In genomic region chr17:70521058-70521851, GRCm38 (mm10) we compare ENCODE assay signal across 10 mouse cellular contexts.
DNase-seq lines count a peak whose midpoint lies in the region; ATAC-seq and TF ChIP-seq lines count a peak whose summit lies in the region.
"Had no signal": no experiment of that assay in that cellular context is flagged by ENCODE, and none has a peak within 500 bp of the region (broad histone marks: within the 10 kb centered on the region; RNA-seq: fewer than 3 reads in every experiment).

No protein-coding gene starts in this region.

- H3K36me3 ChIP-seq in intestine, embryonic 14.5 days (ENCODE audit: control insufficient read depth, insufficient read depth, low read length) = no peaks in the 10 kb centered on the region
- no peaks in the 10 kb centered on the region for H3K36me3 ChIP-seq in intestine, postnatal 0 days (ENCODE audit: control insufficient read depth, insufficient read depth)
- H3K36me3 ChIP-seq in stomach, embryonic 14.5 days (ENCODE audit: control insufficient read depth, insufficient read depth, low read length) = no peaks in the 10 kb centered on the region
- H3K36me3 ChIP-seq in stomach, postnatal 0 days (ENCODE audit: control insufficient read depth, insufficient read depth, low read length) = no peaks in the 10 kb centered on the region

- H3K27ac ChIP-seq in intestine, embryonic 14.5 days (ENCODE audit: low read depth) = no peak overlapping the region
- no peak overlapping the region for H3K27ac ChIP-seq in intestine, postnatal 0 days (ENCODE audit: low read depth, low read length)
- no peak overlapping the region for H3K27ac ChIP-seq in stomach, embryonic 14.5 days (ENCODE audit: low read length)
- no peak overlapping the region for H3K27ac ChIP-seq in stomach, postnatal 0 days (replicated peaks)

- no peak for TF ChIP-seq CTCF in intestine, postnatal 0 days (IDR thresholded peaks at IDR 0.05; ENCODE audit: low read depth)
- TF ChIP-seq CTCF in stomach, postnatal 0 days (IDR thresholded peaks at IDR 0.05; ENCODE audit: low read depth) = no peak

- H3K4me1 ChIP-seq in intestine, embryonic 14.5 days (replicated peaks; ENCODE audit: control insufficient read depth, insufficient read depth, low read length) = no peaks in the 10 kb centered on the region
- H3K4me1 ChIP-seq in intestine, postnatal 0 days (replicated peaks; ENCODE audit: control insufficient read depth, insufficient read depth, low read length) = no peaks in the 10 kb centered on the region
- H3K4me1 ChIP-seq in stomach, embryonic 14.5 days (ENCODE audit: control insufficient read depth, insufficient read depth, low read length) = no peaks in the 10 kb centered on the region
- no peaks in the 10 kb centered on the region for H3K4me1 ChIP-seq in stomach, postnatal 0 days (replicated peaks; ENCODE audit: control insufficient read depth, insufficient read depth)

- H3K4me3 ChIP-seq in intestine, embryonic 14.5 days (ENCODE audit: low read depth, low read length) = no peak overlapping the region
- H3K4me3 ChIP-seq in intestine, postnatal 0 days (ENCODE audit: low read depth, low read length) = no peak overlapping the region
- H3K4me3 ChIP-seq in stomach, embryonic 14.5 days (ENCODE audit: low read depth, low read length) = no peak overlapping the region
- H3K4me3 ChIP-seq in stomach, postnatal 0 days (ENCODE audit: low read depth, low read length) = no peak overlapping the region

- H3K9ac ChIP-seq in intestine, embryonic 14.5 days (ENCODE audit: low read length) = no peak overlapping the region
- H3K9ac ChIP-seq in intestine, postnatal 0 days (ENCODE audit: low read depth, low read length) = no peak overlapping the region
- H3K9ac ChIP-seq in stomach, embryonic 14.5 days (replicated peaks; ENCODE audit: low read depth, low read length) = no peak overlapping the region
- no peak overlapping the region for H3K9ac ChIP-seq in stomach, postnatal 0 days (ENCODE audit: low read length)

- ATAC-seq in cerebellum, adult (ENCODE audit: insufficient number of reproducible peaks, low FRiP score, low TSS enrichment) = no peak
- no peak for ATAC-seq in intestine, embryonic 14.5 days (replicated peaks; ENCODE audit: low FRiP score, low TSS enrichment, low read depth)
- no peak for ATAC-seq in intestine, postnatal 0 days
- ATAC-seq in stomach, embryonic 14.5 days (ENCODE audit: insufficient number of reproducible peaks, insufficient read depth, low FRiP score, low read depth) = no peak
- no peak for ATAC-seq in stomach, postnatal 0 days (ENCODE audit: low FRiP score, low TSS enrichment)
- no peak for ATAC-seq in frontal cortex, adult (ENCODE audit: low TSS enrichment)
- ATAC-seq in inflammation-experienced regulatory T-cells, adult 6 months = no peak

- peak overlapping the region; percentile 30 for H3K4me2 ChIP-seq in intestine, embryonic 14.5 days (ENCODE audit: low read length)
- H3K4me2 ChIP-seq in intestine, postnatal 0 days (replicated peaks; ENCODE audit: low read depth) = no peak overlapping the region
- H3K4me2 ChIP-seq in stomach, embryonic 14.5 days (replicated peaks; ENCODE audit: low read depth, low read length) = peak overlapping the region; percentile 32
- H3K4me2 ChIP-seq in stomach, postnatal 0 days (replicated peaks; ENCODE audit: low read depth) = no peak overlapping the region; the same call in 1 of the 2 replicates

- no peaks in the 10 kb centered on the region for H3K9me3 ChIP-seq in intestine, embryonic 14.5 days (ENCODE audit: control insufficient read depth, low read length)
- no peaks in the 10 kb centered on the region for H3K9me3 ChIP-seq in intestine, postnatal 0 days (ENCODE audit: control insufficient read depth)
- no peaks in the 10 kb centered on the region for H3K9me3 ChIP-seq in stomach, embryonic 14.5 days (ENCODE audit: control insufficient read depth, low read depth, low read length)
- no peaks in the 10 kb centered on the region for H3K9me3 ChIP-seq in stomach, postnatal 0 days (ENCODE audit: control insufficient read depth, low read length)

- H3K27me3 ChIP-seq in intestine, embryonic 14.5 days (replicated peaks; ENCODE audit: control insufficient read depth, insufficient read depth, low read length) = no peaks in the 10 kb centered on the region
- no peaks in the 10 kb centered on the region for H3K27me3 ChIP-seq in intestine, postnatal 0 days (replicated peaks; ENCODE audit: control insufficient read depth, insufficient read depth, low read length)
- H3K27me3 ChIP-seq in stomach, embryonic 14.5 days (ENCODE audit: control insufficient read depth, insufficient read depth, low read length) = no peaks in the 10 kb centered on the region
- no peaks in the 10 kb centered on the region for H3K27me3 ChIP-seq in stomach, postnatal 0 days (ENCODE audit: control insufficient read depth, insufficient read depth, low read length)

- peak; percentile 26 for DNase-seq in cerebellum, adult 11 months
- DNase-seq in intestine, embryonic 14.5 days (ENCODE audit: low spot score) = no peak
- DNase-seq in stomach, postnatal 0 days (ENCODE audit: low spot score) = no peak
- DNase-seq: adrenal gland, postnatal 25 days; heart, postnatal 4 days had no signal

- 62% methylated on average over 5 of the region's 5 CpGs for WGBS in intestine, embryonic 14.5 days
- WGBS in intestine, postnatal 0 days = 74% methylated on average over 5 of the region's 5 CpGs
- 63% methylated on average over 5 of the region's 5 CpGs for WGBS in stomach, embryonic 14.5 days
- WGBS in stomach, postnatal 0 days = 60% methylated on average over 5 of the region's 5 CpGs

- no peak for TF ChIP-seq EP300 in stomach, postnatal 0 days (optimal IDR thresholded peaks at IDR 0.05)

Comparison
In these comparisons a context has a peak if more than half of its experiments do, and no peak if none do; other contexts are left out.
1. H3K4me2 ChIP-seq: peak in intestine, embryonic 14.5 days (single experiment) and stomach, embryonic 14.5 days (single experiment); none in intestine, postnatal 0 days (single experiment) and stomach, postnatal 0 days (single experiment).